Mouse (Mus musculus): Measurements from ENCODE around the gene Zfhx3.

Gene Zfhx3

DNA sequence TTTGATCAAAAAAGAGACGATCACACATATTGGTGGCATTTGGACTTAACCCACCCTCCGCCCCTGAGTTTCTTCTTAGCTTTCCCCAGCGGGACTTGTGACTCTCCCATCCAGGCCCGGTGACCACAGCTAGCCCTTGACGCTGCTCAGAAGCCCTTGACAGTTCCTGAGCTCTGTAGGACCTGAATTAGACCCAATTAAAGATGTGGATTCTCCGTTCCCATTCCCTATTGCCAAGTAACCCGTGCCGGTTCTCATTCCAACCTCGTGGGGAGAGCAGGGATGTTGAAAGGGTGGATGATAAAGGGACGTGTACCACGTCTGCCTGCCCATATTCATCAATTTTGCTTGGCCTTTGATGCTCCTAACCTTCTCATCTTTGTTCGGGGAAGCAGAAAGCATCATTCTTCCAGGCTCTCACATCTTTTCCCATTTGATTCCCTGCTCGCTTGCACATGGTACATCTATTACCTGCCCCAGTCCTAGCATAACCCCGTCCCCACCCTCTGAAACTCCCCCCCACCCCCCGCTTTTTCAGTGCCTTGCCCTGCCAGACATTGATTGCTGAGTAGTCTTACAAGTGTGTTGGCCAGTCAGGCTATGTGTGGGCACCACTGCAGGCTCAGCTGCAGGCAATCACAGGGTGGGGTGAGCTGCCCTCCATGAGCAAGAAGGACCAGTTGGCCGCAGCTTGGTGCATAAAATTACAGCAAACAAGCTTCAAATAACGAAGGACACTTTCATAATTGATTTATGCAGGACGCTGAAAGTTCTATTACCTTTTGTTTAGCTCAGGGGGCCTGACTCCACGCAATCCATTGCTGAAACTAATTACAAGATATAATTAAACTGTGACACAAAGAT is 525.0 kb downstream of the Zfhx3 start:
- no peak for DNase-seq

- no peak for DNase-seq
Observed at GRCm38 (mm10) chr8:108470269-108470668, 527.8 kb downstream of the Zfhx3 start.

DNA sequence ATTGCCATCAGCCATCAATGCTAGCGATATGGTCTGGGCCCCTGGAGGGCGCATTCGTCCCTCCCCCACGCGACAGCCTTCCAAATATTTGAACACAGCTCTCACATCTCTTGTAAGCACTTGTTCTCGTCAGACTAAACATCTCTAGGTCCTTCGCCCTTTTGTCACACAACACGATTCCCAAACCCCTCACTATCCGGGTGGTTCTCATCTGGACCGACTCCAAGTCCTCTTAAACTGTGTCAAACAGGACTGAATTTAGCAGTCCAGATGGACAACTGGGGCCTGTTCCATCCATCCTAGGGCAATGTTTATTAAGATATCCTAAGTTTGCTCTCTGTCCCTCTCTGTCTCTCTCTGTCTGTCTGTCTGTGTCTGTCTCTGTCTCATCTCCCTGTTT is 532.1 kb downstream of the Zfhx3 start:
- no peak for DNase-seq

DNA sequence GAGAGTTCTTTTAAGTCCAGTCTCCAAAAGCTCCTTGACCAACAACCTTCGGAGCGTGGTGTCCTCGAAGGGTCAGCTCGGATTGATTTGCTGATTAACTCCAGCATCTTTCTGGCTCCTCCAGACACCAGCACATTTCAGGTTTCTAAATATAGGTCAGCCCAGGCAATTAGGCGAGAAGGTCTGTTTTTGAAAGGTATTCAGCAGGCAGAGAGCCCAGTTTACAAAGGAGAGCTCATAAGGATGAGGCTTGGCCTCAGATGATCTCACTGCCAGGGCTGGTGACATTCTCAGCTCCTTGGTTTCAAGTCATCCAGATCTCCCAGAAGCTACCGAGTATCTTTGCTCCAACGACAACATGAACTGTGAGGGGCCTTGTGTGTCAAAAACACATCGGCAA is 535.7 kb downstream of the Zfhx3 start:
- no peak for DNase-seq

DNA sequence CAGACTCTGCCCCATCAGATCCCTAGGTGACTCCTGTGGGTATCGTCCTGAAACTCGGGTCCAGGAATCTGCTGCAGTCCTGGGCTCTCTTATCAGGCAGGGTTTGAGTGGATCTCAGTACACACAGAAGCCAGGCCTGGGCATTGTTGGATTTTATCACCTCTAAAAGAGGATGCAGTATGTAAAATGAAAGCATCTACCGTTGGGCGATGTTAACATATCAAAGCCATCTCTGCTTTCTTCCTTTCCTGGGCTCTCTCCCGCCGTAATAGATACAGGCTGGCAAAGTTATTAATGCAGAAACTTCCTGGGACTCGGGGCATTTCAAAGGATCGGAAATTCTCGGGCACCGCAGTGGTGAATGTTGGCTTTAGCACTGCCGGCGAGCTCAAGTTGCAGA is 537.7 kb downstream of the Zfhx3 start:
- no peak for DNase-seq

GRCm38 (mm10) chr8:108481167-108481815 is 538.8 kb downstream of the Zfhx3 start:
- no peak for DNase-seq

DNA sequence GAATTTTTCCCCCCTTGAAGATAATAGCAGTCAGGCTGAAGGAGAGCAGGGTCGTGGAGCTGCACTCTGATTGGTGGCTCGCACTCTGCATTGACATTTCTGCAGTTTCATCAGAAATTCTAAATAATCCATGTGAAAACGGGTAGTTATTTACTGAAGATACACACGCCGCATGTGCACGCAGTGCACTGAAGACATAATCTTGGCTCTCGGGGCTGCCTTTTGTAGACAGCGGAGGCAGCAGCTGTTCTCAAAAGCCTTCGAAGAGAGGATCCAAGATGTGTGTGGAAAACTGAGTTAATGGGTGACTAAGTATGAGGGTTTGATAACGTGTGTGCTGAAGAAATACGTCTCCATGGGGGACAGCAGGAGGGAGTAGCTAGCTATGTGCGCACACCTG is 553.7 kb downstream of the Zfhx3 start:
- no peak for DNase-seq

- DNase-seq: no peak
Observed at GRCm38 (mm10) chr8:108506779-108507178, 564.3 kb downstream of the Zfhx3 start.

- no peak for DNase-seq
Observed at GRCm38 (mm10) chr8:108507769-108508168, 565.3 kb downstream of the Zfhx3 start.

DNA sequence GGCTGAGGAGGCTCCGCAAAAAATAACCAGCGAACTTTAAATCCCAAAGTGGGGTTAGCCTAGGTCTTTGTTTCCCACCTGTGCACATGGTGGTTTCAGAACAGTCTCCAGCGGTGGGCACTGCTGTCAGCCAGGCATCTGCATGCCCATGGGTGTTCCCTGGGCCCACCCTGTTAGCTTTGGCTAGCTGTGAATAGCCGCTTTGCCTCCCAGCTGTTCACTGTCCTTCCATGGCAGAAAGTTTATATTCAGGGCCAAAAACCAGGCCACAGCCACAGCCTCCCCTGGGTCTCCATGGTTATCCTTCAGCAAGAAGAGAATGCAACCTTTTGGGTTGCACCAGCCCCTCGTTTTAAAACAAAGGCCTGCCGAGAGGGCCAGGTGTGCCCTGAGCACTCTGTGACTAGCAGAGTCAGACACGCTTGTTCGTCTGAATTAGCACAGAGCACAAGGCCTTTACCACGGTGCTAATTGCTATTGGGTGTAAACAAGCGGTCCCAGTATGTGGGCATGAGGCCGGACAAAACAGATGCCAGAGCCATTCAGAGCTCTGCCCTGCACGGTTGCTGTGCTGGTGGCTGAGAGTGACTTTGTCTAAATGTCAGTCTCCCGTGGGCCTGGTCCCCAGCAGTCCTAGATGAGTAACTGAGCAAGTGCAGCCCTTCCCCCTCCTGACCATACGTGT is 568.3 kb downstream of the Zfhx3 start:
- DNase-seq: no peak

DNA sequence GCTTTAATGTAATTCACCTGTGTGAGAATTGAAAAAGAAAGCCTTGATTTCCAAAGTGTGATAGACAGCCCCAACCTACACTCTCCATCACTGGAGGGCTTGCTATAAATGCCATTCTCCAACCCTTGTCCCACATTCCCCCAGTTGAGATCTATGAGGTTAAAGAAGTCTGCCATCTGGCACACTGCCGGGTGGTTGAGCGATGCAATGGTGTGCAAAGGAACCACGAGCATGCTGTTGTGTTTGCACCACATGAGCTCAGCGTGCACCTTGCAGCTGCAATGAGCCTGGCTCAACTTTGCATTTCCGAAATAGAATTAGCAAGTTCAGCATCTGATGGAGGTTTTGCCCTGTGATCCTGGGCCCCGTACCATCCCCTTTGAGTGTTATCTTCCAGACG is 575.7 kb downstream of the Zfhx3 start:
- DNase-seq: no peak

- DNase-seq: no peak
Observed at GRCm38 (mm10) chr8:108522050-108522449, 579.6 kb downstream of the Zfhx3 start.

GRCm38 (mm10) chr8:108529421-108529820 is 587.0 kb downstream of the Zfhx3 start:
- no peak for DNase-seq

- DNase-seq: no peak
Observed at GRCm38 (mm10) chr8:108535121-108535876, 592.9 kb downstream of the Zfhx3 start.

GRCm38 (mm10) chr8:108536186-108536585 is 593.7 kb downstream of the Zfhx3 start:
- no peak for DNase-seq

- DNase-seq: no peak
Observed at GRCm38 (mm10) chr8:108536911-108537351, 594.5 kb downstream of the Zfhx3 start.

DNA sequence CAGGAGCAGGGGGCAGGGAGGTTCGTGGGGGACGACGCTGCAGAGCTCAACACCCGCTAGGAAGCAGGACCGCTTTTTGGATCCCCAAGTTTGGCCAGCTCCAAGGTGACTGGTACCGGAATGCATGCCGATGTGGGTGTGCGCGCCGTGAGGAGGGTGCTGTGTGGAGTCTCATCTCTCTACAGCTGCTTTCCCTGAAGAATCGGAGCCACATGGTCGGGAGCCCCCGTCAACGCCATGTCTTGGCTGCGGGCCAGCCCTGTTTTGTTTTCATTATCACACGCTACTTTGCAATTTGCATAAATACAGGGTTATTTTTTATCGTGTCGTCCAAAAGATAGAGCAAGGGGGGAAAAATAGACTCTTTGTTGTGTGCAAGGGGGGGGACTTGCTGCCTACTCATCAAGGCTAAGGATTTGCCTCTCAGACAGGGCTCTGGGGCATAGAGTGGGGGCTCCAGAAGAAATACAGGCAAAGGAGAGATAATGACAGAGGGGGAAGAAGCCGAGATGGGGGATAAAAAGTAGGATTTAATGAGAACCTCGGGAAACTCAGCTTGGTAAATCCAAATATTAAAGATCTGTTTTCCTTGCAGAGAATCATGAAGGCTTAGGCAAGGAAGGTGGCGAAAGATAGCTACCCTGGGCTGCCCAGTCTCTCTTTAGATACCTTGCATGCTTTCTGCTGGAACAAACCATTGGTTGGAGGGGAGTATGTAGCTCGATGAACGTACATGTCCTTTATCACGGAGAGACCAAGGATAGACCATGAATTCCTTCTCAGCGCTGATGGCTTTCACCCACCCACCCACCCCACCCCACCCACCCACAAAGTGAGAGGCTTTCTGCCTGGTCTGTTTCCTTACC is 595.5 kb downstream of the Zfhx3 start:
- DNase-seq: no peak

DNA sequence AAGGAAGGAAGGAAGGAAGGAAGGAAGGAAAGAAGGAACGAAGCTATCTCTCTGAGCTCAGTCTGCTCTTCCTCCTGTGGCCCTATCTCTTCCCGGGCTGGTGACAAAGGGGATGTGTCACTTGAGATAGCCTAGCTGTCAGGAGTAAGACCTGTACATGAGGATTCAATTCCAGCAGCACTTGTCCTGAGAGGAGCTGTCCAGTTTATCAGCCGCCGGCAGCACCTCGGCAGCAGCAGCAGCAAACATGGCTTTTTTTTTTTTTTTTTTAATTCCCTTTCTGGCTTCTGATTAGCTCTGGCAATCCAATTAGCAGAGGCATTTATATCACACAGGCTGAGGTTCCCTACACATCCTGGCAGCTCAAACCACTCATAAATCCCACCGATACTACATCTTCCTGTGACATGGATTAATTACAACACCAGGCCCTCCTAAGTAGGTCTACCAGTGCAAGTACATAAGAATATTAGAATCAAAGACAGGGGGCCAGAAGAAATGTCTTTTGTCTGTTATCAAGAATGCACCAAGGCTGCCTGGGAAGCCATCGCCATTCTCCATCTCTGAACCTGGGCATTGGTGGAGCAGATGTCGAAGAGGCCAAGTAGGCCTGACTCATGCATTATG is 596.6 kb downstream of the Zfhx3 start:
- DNase-seq: no peak

- DNase-seq: no peak
Observed at GRCm38 (mm10) chr8:108552518-108552917, 610.1 kb downstream of the Zfhx3 start.

GRCm38 (mm10) chr8:108553808-108554577 is 611.5 kb downstream of the Zfhx3 start:
- DNase-seq: no peak
